Mouse (Mus musculus): ENCODE measurements around the gene Spag9. TPM values are rescaled to one million over a fixed set of nuclear protein-coding genes. Genes with fewer than 3 reads are reported as not detected.

The Spag9 gene
- polyA plus RNA-seq, 1 experiment from 2014 or later: 68.9 TPM

GRCm38 (mm10) chr11:94140540-94140939 is 144.6 kb downstream of the Spag9 start:
- Histone ChIP-seq H3K4me2 (ENCODE audit: low read length) (no peak overlapping the region), H3K27ac (ENCODE audit: low read depth, low read length) (no peak overlapping the region), H3K9me3 (ENCODE audit: control insufficient read depth, low read length) (no peaks in the 10 kb centered on the region), H3K27me3 (replicated peaks; ENCODE audit: control insufficient read depth, insufficient read depth, low read length) (no peaks in the 10 kb centered on the region), H3K4me3 (ENCODE audit: low read length) (no peak overlapping the region), H3K36me3 (ENCODE audit: control insufficient read depth, insufficient read depth, low read length) (no peaks in the 10 kb centered on the region), H3K9ac (ENCODE audit: low read depth, low read length) (no peak overlapping the region), H3K4me1 (ENCODE audit: control insufficient read depth, insufficient read depth, low read depth, low read length) (peaks cover 20% of the 10 kb centered on the region)
- WGBS: 82% methylated on average over 3 of the region's 3 CpGs
- no peak for ATAC-seq

GRCm38 (mm10) chr11:94141564-94141963 is 145.7 kb downstream of the Spag9 start:
- ATAC-seq: no peak
- Histone ChIP-seq H3K4me1 (ENCODE audit: control insufficient read depth, insufficient read depth, low read depth, low read length) (peaks cover 18% of the 10 kb centered on the region), H3K27me3 (replicated peaks; ENCODE audit: control insufficient read depth, insufficient read depth, low read length) (no peaks in the 10 kb centered on the region), H3K4me3 (ENCODE audit: low read length) (no peak overlapping the region), H3K27ac (ENCODE audit: low read depth, low read length) (no peak overlapping the region), H3K9me3 (ENCODE audit: control insufficient read depth, low read length) (no peaks in the 10 kb centered on the region), H3K9ac (ENCODE audit: low read depth, low read length) (no peak overlapping the region), H3K4me2 (ENCODE audit: low read length) (no peak overlapping the region), H3K36me3 (ENCODE audit: control insufficient read depth, insufficient read depth, low read length) (no peaks in the 10 kb centered on the region)
- 54% methylated on average over 3 of the region's 3 CpGs for WGBS

- WGBS: 64% methylated on average over 2 of the region's 2 CpGs
- no peak for ATAC-seq
Observed at GRCm38 (mm10) chr11:94143336-94143735, 147.4 kb downstream of the Spag9 start.

DNA sequence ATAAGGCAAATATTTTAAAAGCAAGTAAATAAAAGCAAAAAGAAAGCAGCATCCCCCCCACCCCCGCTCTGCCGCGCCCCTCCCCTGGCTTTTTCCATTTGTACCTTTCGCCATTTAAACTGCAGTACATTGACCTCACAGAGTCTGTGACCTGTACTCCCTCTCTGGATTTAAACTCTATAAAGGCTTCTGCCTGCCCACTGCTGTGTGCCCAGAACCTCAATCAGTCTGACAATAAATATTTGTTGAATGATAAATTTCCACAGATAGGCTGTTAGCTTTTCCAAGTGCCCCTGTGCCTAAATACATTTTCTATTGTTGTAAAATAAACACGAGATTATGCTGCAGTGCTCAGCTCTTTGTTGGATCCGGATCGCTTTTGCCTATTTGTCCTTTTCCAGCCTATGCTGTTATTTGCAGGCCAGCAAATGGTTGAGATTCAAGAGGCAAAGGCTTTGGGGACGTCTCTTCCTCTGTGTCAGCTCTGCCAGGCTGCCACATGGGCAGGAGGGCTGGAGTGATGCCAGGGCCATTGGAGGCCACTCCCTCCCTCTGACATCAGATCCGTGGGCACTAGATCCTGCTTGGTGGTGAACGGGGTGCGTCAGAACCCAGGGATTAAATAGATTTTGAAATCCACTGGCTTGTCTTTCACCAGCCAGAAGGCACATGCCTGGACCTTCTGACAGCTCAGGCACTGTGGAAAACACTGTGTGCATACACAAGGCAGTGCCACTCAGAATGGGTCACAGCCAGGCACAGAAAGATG is 149.1 kb downstream of the Spag9 start:
- Histone ChIP-seq H3K36me3 (ENCODE audit: control insufficient read depth, insufficient read depth, low read length) (no peaks in the 10 kb centered on the region), H3K27ac (ENCODE audit: low read depth, low read length) (peak overlapping the region; percentile 80), H3K9me3 (ENCODE audit: control insufficient read depth, low read length) (no peaks in the 10 kb centered on the region), H3K27me3 (replicated peaks; ENCODE audit: control insufficient read depth, insufficient read depth, low read length) (no peaks in the 10 kb centered on the region), H3K9ac (ENCODE audit: low read depth, low read length) (0 out of 2 replicates have a peak overlapping the region, but pooled peaks have one; percentile 14), H3K4me3 (ENCODE audit: low read length) (no peak overlapping the region), H3K4me2 (ENCODE audit: low read length) (no peak overlapping the region), H3K4me1 (ENCODE audit: control insufficient read depth, insufficient read depth, low read depth, low read length) (peaks cover 14% of the 10 kb centered on the region)
- peak; percentile 51; the same call in 1 of the 2 replicates for ATAC-seq
- 53% methylated on average over 11 of the region's 11 CpGs for WGBS

More at GRCm38 (mm10) chr11:94143336-94143735, 147.4 kb downstream of the Spag9 start:
- Histone ChIP-seq H3K9me3 (ENCODE audit: control insufficient read depth, low read length) (no peaks in the 10 kb centered on the region), H3K4me2 (ENCODE audit: low read length) (no peak overlapping the region), H3K4me3 (ENCODE audit: low read length) (no peak overlapping the region), H3K4me1 (ENCODE audit: control insufficient read depth, insufficient read depth, low read depth, low read length) (peaks cover 13% of the 10 kb centered on the region), H3K36me3 (ENCODE audit: control insufficient read depth, insufficient read depth, low read length) (no peaks in the 10 kb centered on the region), H3K27me3 (replicated peaks; ENCODE audit: control insufficient read depth, insufficient read depth, low read length) (no peaks in the 10 kb centered on the region), H3K9ac (ENCODE audit: low read depth, low read length) (no peak overlapping the region), H3K27ac (ENCODE audit: low read depth, low read length) (no peak overlapping the region)

DNA sequence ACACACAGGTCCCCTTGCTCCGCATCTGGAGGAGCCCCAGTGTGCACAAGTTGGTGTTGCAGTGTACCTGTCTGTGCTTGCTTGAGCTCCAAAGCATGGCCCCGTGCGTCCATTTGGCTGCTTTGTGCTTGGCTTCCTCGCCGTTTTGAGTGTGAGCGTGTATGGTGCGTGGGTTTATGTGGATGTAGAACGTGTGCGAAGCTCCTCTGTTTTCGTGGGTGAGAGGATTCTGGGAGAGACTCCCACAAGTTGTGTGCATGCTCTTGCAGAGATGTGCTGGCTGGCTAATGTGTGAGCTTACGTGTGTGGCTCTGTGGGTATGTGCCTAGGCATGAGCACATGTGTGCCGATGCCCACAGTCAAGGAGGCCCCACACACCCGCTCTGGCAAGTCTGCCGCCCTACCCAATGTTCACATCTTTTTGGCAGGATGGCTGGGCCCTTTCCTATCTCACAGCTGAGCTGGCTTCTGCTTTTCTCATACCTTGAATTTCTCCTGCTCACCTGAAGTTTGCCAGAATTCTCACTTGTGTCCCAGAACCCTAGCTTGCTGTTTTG is 150.2 kb downstream of the Spag9 start:
- no peak for ATAC-seq
- Histone ChIP-seq H3K4me3 (ENCODE audit: low read length) (no peak overlapping the region), H3K27ac (ENCODE audit: low read depth, low read length) (peak overlapping the region; percentile 80), H3K9me3 (ENCODE audit: control insufficient read depth, low read length) (no peaks in the 10 kb centered on the region), H3K36me3 (ENCODE audit: control insufficient read depth, insufficient read depth, low read length) (no peaks in the 10 kb centered on the region), H3K9ac (ENCODE audit: low read depth, low read length) (no peak overlapping the region), H3K27me3 (replicated peaks; ENCODE audit: control insufficient read depth, insufficient read depth, low read length) (no peaks in the 10 kb centered on the region), H3K4me2 (ENCODE audit: low read length) (no peak overlapping the region), H3K4me1 (ENCODE audit: control insufficient read depth, insufficient read depth, low read depth, low read length) (peaks cover 22% of the 10 kb centered on the region)
- 89% methylated on average over 14 of the region's 14 CpGs for WGBS

DNA sequence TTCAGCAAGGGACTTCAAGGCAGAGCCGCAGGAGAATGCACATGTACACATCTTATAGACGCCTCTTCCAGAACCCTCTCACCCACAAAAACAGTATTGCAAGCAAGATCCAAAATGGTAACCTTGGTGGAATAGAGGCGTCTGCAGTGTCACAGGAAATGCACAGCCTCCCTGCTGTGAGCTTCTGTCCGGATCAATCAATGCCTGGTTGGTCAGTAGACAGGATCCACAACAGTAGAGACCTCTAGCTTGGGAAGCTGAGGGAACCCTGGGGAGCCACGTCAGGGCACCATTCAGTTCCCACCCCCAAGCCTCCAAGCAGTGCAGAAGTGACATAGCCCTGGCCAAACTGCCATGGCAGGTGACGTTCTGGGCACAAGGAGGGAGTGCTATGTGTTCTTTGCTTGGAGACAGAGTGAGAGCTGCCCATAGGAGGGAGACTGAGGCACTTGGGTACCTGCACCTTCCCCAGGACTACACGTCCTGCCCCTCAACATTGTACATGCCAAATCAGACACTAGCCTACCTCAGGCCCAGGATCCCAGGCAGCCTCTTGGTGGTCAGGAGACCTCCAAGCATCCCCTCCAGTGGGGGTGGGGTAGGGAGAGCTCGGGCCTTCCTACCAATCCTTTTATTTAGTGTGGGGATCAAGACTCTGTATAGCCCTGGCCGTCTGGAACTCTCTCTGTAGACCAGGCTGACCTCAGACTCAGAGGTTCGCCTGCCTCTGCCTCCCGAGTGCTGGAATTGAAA is 151.0 kb downstream of the Spag9 start:
- Histone ChIP-seq H3K4me2 (ENCODE audit: low read length) (no peak overlapping the region), H3K9me3 (ENCODE audit: control insufficient read depth, low read length) (no peaks in the 10 kb centered on the region), H3K4me3 (ENCODE audit: low read length) (no peak overlapping the region), H3K4me1 (ENCODE audit: control insufficient read depth, insufficient read depth, low read depth, low read length) (peaks cover 22% of the 10 kb centered on the region), H3K27ac (ENCODE audit: low read depth, low read length) (no peak overlapping the region), H3K9ac (ENCODE audit: low read depth, low read length) (no peak overlapping the region), H3K27me3 (replicated peaks; ENCODE audit: control insufficient read depth, insufficient read depth, low read length) (no peaks in the 10 kb centered on the region), H3K36me3 (ENCODE audit: control insufficient read depth, insufficient read depth, low read length) (no peaks in the 10 kb centered on the region)
- WGBS: 72% methylated on average over 11 of the region's 11 CpGs
- no peak for ATAC-seq

DNA sequence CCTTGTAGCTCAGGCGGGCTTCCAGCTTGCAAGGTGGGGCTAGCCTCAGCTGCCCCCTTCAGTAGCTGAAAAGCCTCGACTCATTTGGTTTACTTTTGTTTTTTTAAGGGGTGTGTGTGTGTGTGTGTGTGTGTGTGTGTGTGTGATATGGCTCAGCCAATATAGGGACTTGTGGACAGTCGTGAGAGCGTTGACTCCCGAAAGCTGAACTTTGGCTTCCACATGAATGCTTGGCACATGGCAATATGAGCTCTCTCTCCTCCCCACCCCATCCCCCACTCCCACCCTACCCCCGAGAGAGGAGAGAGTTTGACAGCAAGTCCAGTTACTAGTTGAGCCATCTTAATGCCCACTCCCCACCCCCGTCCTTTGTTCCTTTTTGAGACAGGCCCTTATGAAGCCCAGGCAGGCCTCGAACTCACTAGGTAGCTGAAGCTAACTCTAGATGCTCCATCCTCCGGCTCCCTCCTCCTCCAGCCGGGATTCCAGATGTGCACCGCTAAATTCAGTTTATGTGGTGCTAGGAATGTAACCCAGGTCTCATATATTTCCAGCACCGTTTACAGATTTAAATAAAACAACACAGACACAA is 152.3 kb downstream of the Spag9 start:
- H3K27ac ChIP-seq (ENCODE audit: low read depth, low read length): no peak overlapping the region
- H3K9me3 ChIP-seq (ENCODE audit: control insufficient read depth, low read length): no peaks in the 10 kb centered on the region
- WGBS: 48% methylated on average over 12 of the region's 12 CpGs
- H3K4me3 ChIP-seq (ENCODE audit: low read length): no peak overlapping the region
- H3K36me3 ChIP-seq (ENCODE audit: control insufficient read depth, insufficient read depth, low read length): no peaks in the 10 kb centered on the region
- H3K9ac ChIP-seq (ENCODE audit: low read depth, low read length): no peak overlapping the region
- H3K4me1 ChIP-seq (ENCODE audit: control insufficient read depth, insufficient read depth, low read depth, low read length): peaks cover 22% of the 10 kb centered on the region
- ATAC-seq: no peak
- no peaks in the 10 kb centered on the region for H3K27me3 ChIP-seq (replicated peaks; ENCODE audit: control insufficient read depth, insufficient read depth, low read length)
- no peak overlapping the region for H3K4me2 ChIP-seq (ENCODE audit: low read length)

DNA sequence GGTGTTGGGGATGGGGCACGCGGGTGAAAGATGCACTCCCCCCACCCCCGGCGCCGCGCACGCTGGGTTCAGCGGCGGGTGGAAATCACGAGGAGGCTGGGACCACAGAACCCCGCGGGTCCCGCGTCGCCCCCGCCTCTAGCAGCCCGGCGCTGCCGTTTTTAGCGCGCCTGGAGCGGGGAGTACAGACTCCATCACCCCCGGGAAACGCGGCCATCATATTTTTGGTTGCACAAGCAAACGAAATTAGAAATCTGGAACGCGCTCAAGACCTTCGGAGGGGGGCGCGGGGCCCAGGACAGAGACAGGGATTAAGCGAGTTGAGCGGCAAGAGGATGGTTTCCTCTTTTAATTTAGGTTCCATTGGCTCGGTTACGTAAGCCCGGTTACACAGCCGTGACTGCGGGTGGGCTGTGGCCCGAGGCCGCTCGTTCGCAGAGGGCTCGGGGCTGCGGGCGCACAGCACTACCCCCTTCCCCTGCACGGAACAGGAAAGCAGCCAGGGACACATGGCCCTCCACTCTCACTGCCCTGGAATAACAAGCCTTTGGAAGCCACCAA is 153.1 kb downstream of the Spag9 start:
- H3K4me1 ChIP-seq (ENCODE audit: control insufficient read depth, insufficient read depth, low read depth, low read length): peaks cover 22% of the 10 kb centered on the region
- H3K9ac ChIP-seq (ENCODE audit: low read depth, low read length): peak overlapping the region; percentile 66
- no peaks in the 10 kb centered on the region for H3K9me3 ChIP-seq (ENCODE audit: control insufficient read depth, low read length)
- H3K27me3 ChIP-seq (replicated peaks; ENCODE audit: control insufficient read depth, insufficient read depth, low read length): no peaks in the 10 kb centered on the region
- WGBS: under 1% methylated on average over 46 of the region's 46 CpGs
- no peaks in the 10 kb centered on the region for H3K36me3 ChIP-seq (ENCODE audit: control insufficient read depth, insufficient read depth, low read length)
- H3K4me3 ChIP-seq (ENCODE audit: low read length): peak overlapping the region; percentile 42
- H3K27ac ChIP-seq (ENCODE audit: low read depth, low read length): peak overlapping the region; percentile 84
- H3K4me2 ChIP-seq (ENCODE audit: low read length): peak overlapping the region; percentile 60
- peak; percentile 59 for ATAC-seq
